Mouse (Mus musculus): ENCODE data around the gene Ino80b. TPM values are rescaled to one million over a fixed set of nuclear protein-coding genes. Genes with fewer than 3 reads are reported as not detected.
A peak's percentile ranks its signal among the peaks of the same experiment; 100 is the strongest.

The Ino80b gene
- polyA plus RNA-seq, 1 experiment = 27.1 TPM

DNA sequence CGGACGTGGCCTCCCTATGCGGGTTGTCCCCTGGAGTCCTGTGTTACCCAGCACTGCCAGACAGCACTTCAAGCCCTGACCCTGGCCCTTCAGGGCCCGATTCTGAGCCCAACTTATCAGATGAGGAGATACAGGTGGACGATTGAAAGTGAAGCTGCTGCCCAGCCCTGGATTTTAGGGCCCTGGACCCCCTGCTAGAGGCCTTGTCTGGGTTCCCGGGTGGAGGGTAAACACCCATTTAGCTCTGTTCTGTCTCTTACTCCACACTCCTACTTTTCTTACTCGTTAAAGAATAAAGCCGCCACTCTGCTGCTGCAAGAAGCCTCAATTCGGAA, 37.3 kb downstream of the Ino80b start:
- no peak overlapping the region for H3K4me3 ChIP-seq (ENCODE audit: extremely low read depth, insufficient read depth, insufficient read length)
- TF ChIP-seq CTCF (IDR thresholded peaks at IDR 0.05; ENCODE audit: extremely low read depth, insufficient read depth, insufficient read length, insufficient replicate concordance) (no peak), POLR2A (IDR thresholded peaks at IDR 0.05; ENCODE audit: low read depth, low read length) (no peak)
- no peak for DNase-seq (ENCODE audit: low read depth in 1 of 2, low spot score in 2 of 2)
- WGBS = 45% methylated on average over 9 of the region's 9 CpGs
- no peaks in the 10 kb centered on the region for H3K36me3 ChIP-seq (ENCODE audit: control insufficient read depth, insufficient read depth, low read length)
- no peak overlapping the region for H3K27ac ChIP-seq (ENCODE audit: insufficient read depth, low read length)
- peaks cover 12% of the 10 kb centered on the region for H3K27me3 ChIP-seq (ENCODE audit: control insufficient read depth, insufficient read depth, low read length)
- H3K4me1 ChIP-seq (ENCODE audit: control insufficient read depth, insufficient read depth, insufficient read length) = 0 out of 2 replicates have a peak, but pooled peaks cover 3% of the 10 kb centered on the region

DNA sequence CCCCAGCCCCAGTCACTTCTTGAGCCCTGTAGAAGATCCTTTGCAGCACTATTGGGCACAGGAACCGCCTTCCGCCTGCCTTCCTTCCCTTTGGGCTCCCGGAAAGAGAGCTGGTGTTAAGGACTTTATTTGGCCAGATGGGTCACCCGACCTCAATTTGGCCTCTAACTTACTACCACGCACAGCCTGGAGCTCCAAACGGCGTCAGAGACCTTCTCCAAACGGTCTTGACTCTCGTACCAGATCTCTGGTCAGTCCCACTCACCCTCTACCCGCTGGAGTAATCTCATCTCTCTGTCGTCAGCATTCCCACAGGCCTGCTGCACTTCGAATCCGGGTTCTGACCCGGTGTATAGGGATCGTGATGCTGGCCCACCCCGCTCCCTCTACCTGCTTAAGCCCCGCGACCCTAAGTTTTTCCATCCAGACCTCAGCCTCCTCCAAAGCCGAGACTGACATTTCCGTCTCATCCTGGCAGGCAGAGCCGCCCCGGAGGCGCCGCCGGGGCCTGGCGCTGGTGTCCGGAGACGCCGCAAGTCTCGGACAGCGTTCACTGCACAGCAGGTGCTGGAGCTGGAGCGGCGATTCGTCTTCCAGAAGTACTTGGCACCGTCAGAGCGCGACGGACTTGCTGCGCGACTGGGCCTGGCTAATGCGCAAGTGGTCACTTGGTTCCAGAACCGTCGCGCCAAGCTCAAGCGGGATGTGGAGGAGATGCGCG, 37.9 kb downstream of the Ino80b start:
- Histone ChIP-seq H3K27ac (ENCODE audit: insufficient read depth, low read length) (peak overlapping the region; percentile 31; the same call in 1 of the 2 replicates), H3K27me3 (ENCODE audit: control insufficient read depth, insufficient read depth, low read length) (peaks cover 12% of the 10 kb centered on the region), H3K36me3 (ENCODE audit: control insufficient read depth, insufficient read depth, low read length) (no peaks in the 10 kb centered on the region; the same call in 1 of the 2 replicates), H3K4me1 (ENCODE audit: control insufficient read depth, insufficient read depth, insufficient read length) (0 out of 2 replicates have a peak, but pooled peaks cover 3% of the 10 kb centered on the region), H3K4me3 (ENCODE audit: extremely low read depth, insufficient read depth, insufficient read length) (0 out of 2 replicates have a peak overlapping the region, but pooled peaks have one; percentile 2)
- no peak for DNase-seq (ENCODE audit: low read depth in 1 of 2, low spot score in 2 of 2)
- TF ChIP-seq POLR2A (IDR thresholded peaks at IDR 0.05; ENCODE audit: low read depth, low read length) (no peak), CTCF (IDR thresholded peaks at IDR 0.05; ENCODE audit: extremely low read depth, insufficient read depth, insufficient read length, insufficient replicate concordance) (no peak)
- WGBS = 25% methylated on average over 47 of the region's 47 CpGs

DNA sequence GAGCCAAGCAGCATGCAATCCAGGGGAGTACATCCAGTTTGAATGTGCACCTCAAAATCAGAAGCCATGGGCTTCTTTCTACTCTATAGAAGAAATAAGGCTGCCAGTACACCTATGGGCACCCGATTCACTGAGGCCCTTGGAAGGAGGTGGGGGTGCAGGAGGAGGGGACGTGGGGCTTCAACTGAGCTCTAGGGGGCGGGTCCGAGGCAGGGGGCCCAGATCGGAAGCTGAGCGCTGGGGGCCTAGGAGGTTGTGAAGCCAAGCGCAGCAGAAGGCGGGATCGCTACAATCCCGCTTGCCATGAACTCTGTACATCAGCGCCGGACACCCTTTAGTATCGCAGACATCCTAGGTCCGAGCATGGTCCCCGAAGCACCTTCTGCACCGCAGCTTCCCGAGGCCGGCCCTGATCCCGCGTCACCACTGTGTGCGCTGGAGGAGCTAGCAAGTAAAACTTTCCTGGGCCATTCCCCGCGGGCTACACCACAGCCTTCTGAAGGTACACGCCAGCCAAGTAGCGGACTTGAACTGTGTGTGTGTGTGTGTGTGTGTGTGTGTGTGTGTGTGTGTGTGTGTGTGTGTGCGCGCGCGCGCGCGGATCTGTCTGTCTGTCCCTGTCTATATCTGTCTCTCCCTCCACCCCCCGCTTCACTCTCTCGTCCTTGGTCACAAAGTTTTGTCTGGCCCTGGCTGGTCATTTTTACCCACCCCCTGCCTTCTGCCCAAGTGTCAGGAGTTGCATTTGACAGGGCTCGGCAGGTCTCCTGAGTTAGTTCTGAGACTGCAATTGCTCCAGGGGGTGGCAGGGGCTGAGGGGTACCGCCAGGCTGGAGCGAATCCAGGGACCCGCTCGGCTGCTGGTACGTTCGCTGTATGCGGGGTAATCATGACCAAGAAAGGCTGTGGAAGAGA, 38.9 kb downstream of the Ino80b start, which contains the start of gene Lbx2:
Gene Lbx2 (plus strand): TSS at position 247 of the 915 bp plus-strand sequence.
- Histone ChIP-seq H3K27me3 (ENCODE audit: control insufficient read depth, insufficient read depth, low read length) (peaks cover 12% of the 10 kb centered on the region), H3K36me3 (ENCODE audit: control insufficient read depth, insufficient read depth, low read length) (no peaks in the 10 kb centered on the region; the same call in 1 of the 2 replicates), H3K4me1 (ENCODE audit: control insufficient read depth, insufficient read depth, insufficient read length) (0 out of 2 replicates have a peak, but pooled peaks cover 3% of the 10 kb centered on the region), H3K27ac (ENCODE audit: insufficient read depth, low read length) (peak within 1 kb of the TSS; percentile 31; the same call in 1 of the 2 replicates), H3K4me3 (ENCODE audit: extremely low read depth, insufficient read depth, insufficient read length) (peak within 1 kb of the TSS; percentile 21; the same call in 1 of the 2 replicates)
- TF ChIP-seq POLR2A (IDR thresholded peaks at IDR 0.05; ENCODE audit: low read depth, low read length) (no peak), CTCF (IDR thresholded peaks at IDR 0.05; ENCODE audit: extremely low read depth, insufficient read depth, insufficient read length, insufficient replicate concordance) (no peak)
- no peak for DNase-seq (ENCODE audit: low read depth in 1 of 2, low spot score in 2 of 2)
- WGBS = 5% methylated on average over 40 of the region's 42 CpGs

- H3K4me1 ChIP-seq (ENCODE audit: control insufficient read depth, insufficient read depth, insufficient read length) = 0 out of 2 replicates have a peak, but pooled peaks cover 3% of the 10 kb centered on the region
- peaks cover 12% of the 10 kb centered on the region for H3K27me3 ChIP-seq (ENCODE audit: control insufficient read depth, insufficient read depth, low read length)
- no peak for TF ChIP-seq CTCF (IDR thresholded peaks at IDR 0.05; ENCODE audit: extremely low read depth, insufficient read depth, insufficient read length, insufficient replicate concordance)
- TF ChIP-seq POLR2A (IDR thresholded peaks at IDR 0.05; ENCODE audit: low read depth, low read length) = no peak
- 49% methylated on average over 6 of the region's 6 CpGs for WGBS
- H3K27ac ChIP-seq (ENCODE audit: insufficient read depth, low read length) = no peak overlapping the region
- H3K4me3 ChIP-seq (ENCODE audit: extremely low read depth, insufficient read depth, insufficient read length) = no peak overlapping the region
- no peak for DNase-seq (ENCODE audit: low read depth in 1 of 2, low spot score in 2 of 2)
- H3K36me3 ChIP-seq (ENCODE audit: control insufficient read depth, insufficient read depth, low read length) = peaks cover 1% of the 10 kb centered on the region
Measured at GRCm38 (mm10) chr6:83084477-83084876, 40.8 kb downstream of the Ino80b start.

DNA sequence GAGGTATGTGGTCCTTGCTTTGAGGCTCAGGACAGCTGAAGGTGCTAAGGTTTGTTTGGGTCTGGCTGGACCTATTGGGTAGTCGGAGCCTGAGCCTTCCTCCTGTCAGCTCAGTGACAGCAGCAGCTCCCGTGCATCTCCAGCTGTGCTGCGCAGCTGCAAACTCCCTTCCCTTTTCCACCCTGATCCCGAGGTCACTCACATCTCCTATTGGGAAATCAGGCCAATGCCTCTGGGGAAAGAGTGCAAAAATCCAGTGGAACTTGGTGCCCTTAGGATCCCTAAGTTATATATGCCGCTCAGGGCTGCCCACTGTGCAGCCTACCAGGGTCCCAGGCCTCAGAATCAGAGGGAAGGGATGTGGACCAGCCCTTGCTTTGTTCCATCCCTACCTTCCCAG, 41.7 kb downstream of the Ino80b start:
- Histone ChIP-seq H3K4me1 (ENCODE audit: control insufficient read depth, insufficient read depth, insufficient read length) (peaks cover 6% of the 10 kb centered on the region; the same call in 1 of the 2 replicates), H3K36me3 (ENCODE audit: control insufficient read depth, insufficient read depth, low read length) (peaks cover 1% of the 10 kb centered on the region), H3K27me3 (ENCODE audit: control insufficient read depth, insufficient read depth, low read length) (peaks cover 9% of the 10 kb centered on the region), H3K4me3 (ENCODE audit: extremely low read depth, insufficient read depth, insufficient read length) (no peak overlapping the region), H3K27ac (ENCODE audit: insufficient read depth, low read length) (no peak overlapping the region)
- WGBS = 80% methylated on average over 5 of the region's 5 CpGs
- TF ChIP-seq CTCF (IDR thresholded peaks at IDR 0.05; ENCODE audit: extremely low read depth, insufficient read depth, insufficient read length, insufficient replicate concordance) = no peak
- no peak for DNase-seq (ENCODE audit: low read depth in 1 of 2, low spot score in 2 of 2)

DNA sequence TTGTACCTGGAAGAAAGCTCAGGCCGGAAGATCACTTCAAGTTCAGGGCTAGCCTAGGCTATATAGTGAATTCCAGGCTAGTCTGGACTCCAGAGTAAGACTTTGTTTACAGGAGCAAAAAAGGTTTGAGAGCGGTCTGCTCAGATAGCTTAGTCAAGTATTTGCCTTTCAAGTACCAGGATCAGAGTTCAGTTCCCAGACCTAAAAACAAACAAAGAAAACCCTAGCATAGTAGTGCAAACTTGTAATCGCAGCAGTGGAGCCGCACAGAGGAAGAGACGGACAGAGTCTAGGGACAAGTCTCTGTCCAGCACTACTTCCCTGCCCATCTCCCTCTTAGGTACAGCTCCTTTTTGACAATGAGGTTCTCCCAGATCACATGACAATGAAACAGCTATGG, 45.0 kb downstream of the Ino80b start:
- H3K4me3 ChIP-seq (ENCODE audit: extremely low read depth, insufficient read depth, insufficient read length) = no peak overlapping the region
- H3K27ac ChIP-seq (ENCODE audit: insufficient read depth, low read length) = no peak overlapping the region
- TF ChIP-seq POLR2A (IDR thresholded peaks at IDR 0.05; ENCODE audit: low read depth, low read length) (no peak), CTCF (IDR thresholded peaks at IDR 0.05; ENCODE audit: extremely low read depth, insufficient read depth, insufficient read length, insufficient replicate concordance) (no peak)
- 96% methylated on average over 5 of the region's 5 CpGs for WGBS
- H3K4me1 ChIP-seq (ENCODE audit: control insufficient read depth, insufficient read depth, insufficient read length) = peaks cover 3% of the 10 kb centered on the region; the same call in 1 of the 2 replicates
- no peak for DNase-seq (ENCODE audit: low read depth in 1 of 2, low spot score in 2 of 2)
- peaks cover 1% of the 10 kb centered on the region for H3K36me3 ChIP-seq (ENCODE audit: control insufficient read depth, insufficient read depth, low read length)
- H3K27me3 ChIP-seq (ENCODE audit: control insufficient read depth, insufficient read depth, low read length) = 0 out of 2 replicates have a peak, but pooled peaks cover 1% of the 10 kb centered on the region
